8 mouse cellular contexts compared by ENCODE assay signal in genomic region chr14:45462875-45463475, GRCm38 (mm10). TPM values are rescaled to one million over a fixed set of nuclear protein-coding genes. Genes with fewer than 3 reads are reported as not detected.
DNase-seq lines count a peak whose midpoint lies in the region; ATAC-seq and TF ChIP-seq lines count a peak whose summit lies in the region.

No protein-coding gene starts in this region.

- no peaks in the 10 kb centered on the region for H3K4me1 ChIP-seq in testis, adult 2 months (ENCODE audit: control insufficient read depth, insufficient read depth, low read length)
- H3K4me1 ChIP-seq in liver, embryonic 13.5 days (replicated peaks) = peaks cover 10% of the 10 kb centered on the region; the same call in 1 of the 2 replicates

- H3K9ac ChIP-seq in liver, embryonic 13.5 days = no peak overlapping the region

- 66% methylated on average over 10 of the region's 10 CpGs for WGBS in liver, embryonic 13.5 days (ENCODE audit: insufficient replicate concordance)

- H3K4me2 ChIP-seq in liver, embryonic 13.5 days = no peak overlapping the region

- H3K4me3 ChIP-seq in gastrocnemius, adult 2 months = no peak overlapping the region
- H3K4me3 ChIP-seq in testis, adult 2 months (ENCODE audit: control insufficient read depth, low read depth, low read length) = no peak overlapping the region
- H3K4me3 ChIP-seq in liver, embryonic 13.5 days (replicated peaks) = no peak overlapping the region

- H3K27me3 ChIP-seq in testis, adult 2 months (ENCODE audit: control insufficient read depth, insufficient read depth, low read length) = no peaks in the 10 kb centered on the region
- H3K27me3 ChIP-seq in liver, embryonic 13.5 days = no peaks in the 10 kb centered on the region

- no peaks in the 10 kb centered on the region for H3K9me3 ChIP-seq in liver, embryonic 13.5 days (replicated peaks)

- no peak for DNase-seq in gastrocnemius, adult 2 months
- DNase-seq in gastrocnemius, postnatal 25 days = no peak
- DNase-seq in testis, postnatal 10 days (ENCODE audit: low spot score) = no peak
- no peak for DNase-seq in liver, embryonic 13.5 days
- DNase-seq in adrenal gland, postnatal 14 days = no peak
- no peak for DNase-seq in layer of hippocampus, postnatal 25 days (ENCODE audit: extremely low spot score in 1 of 2, low spot score in 1 of 2)

- H3K36me3 ChIP-seq in testis, adult 2 months (ENCODE audit: control insufficient read depth, insufficient read depth, low read length) = no peaks in the 10 kb centered on the region
- peaks cover 25% of the 10 kb centered on the region for H3K36me3 ChIP-seq in liver, embryonic 13.5 days

- TF ChIP-seq CTCF in gastrocnemius, adult 2 months (IDR thresholded peaks at IDR 0.05) = no peak
- no peak for TF ChIP-seq CTCF in testis, adult 2 months (IDR thresholded peaks at IDR 0.05; ENCODE audit: control insufficient read depth, insufficient read depth, insufficient replicate concordance, low read depth, low read length)

- no peak for TF ChIP-seq POLR2A in testis, adult 2 months (IDR thresholded peaks at IDR 0.05; ENCODE audit: control insufficient read depth, low read depth, low read length)

- ATAC-seq in liver, embryonic 13.5 days (ENCODE audit: low read depth) = no peak
- ATAC-seq in CD4-positive, CD25-positive, alpha-beta regulatory T cell, adult 4 months = no peak

- intact Hi-C loops in gastrocnemius, adult 2 months (cut with DNase I) = loop anchor here (5.0 kb wide), 1 partner anchor 69 kb away; the partner anchor contains the start of gene Fermt2

- H3K27ac ChIP-seq in gastrocnemius, adult 2 months = peak overlapping the region; percentile 80
- H3K27ac ChIP-seq in testis, adult 2 months (ENCODE audit: control insufficient read depth, insufficient read depth, low read depth, low read length) = peak overlapping the region; percentile 18
- peak overlapping the region; percentile 31 for H3K27ac ChIP-seq in liver, embryonic 13.5 days

RNA-seq across cellular contexts. Expression of gene Gnpnat1, which starts 58.3 kb away (rescaled TPM):
- 10 to 100 TPM in 1 of 2 experiments, 1 to 10 TPM in 1; 6.0 to 10.9 TPM for total RNA-seq in gastrocnemius, adult 2 months (2021)
- total RNA-seq in gastrocnemius, postnatal 25 days (2021) = 1 to 10 TPM; 9.2 to 9.7 TPM
- 3.5 TPM in 2 replicates for polyA plus RNA-seq in testis, adult 2 months (2012; rRNA removed)
- polyA plus RNA-seq in liver, embryonic 13.5 days (2015; fragmentation: Nextera tagmentation; extraction: Ambion mirVana) = 31.9 and 39.9 TPM in 2 replicates
- total RNA-seq in adrenal gland, postnatal 14 days (2021) = 36.1 and 36.8 TPM in 2 replicates
- total RNA-seq in layer of hippocampus, postnatal 25 days (2021) = 10 to 100 TPM; 11.8 to 17.1 TPM
- 10 to 100 TPM; 68.3 to 79.2 TPM for polyA plus RNA-seq in CD4-positive, CD25-positive, alpha-beta regulatory T cell, adult 4 months (2017; shearing (Covaris generic))

Comparison
In these comparisons a context has a peak if more than half of its experiments do, and no peak if none do; other contexts are left out.
1. H3K27ac ChIP-seq: peak in every context shown above with its lines; median percentile 80 in gastrocnemius, adult 2 months; 31 in liver, embryonic 13.5 days; 18 in testis, adult 2 months.